In the genomic region with DNA sequence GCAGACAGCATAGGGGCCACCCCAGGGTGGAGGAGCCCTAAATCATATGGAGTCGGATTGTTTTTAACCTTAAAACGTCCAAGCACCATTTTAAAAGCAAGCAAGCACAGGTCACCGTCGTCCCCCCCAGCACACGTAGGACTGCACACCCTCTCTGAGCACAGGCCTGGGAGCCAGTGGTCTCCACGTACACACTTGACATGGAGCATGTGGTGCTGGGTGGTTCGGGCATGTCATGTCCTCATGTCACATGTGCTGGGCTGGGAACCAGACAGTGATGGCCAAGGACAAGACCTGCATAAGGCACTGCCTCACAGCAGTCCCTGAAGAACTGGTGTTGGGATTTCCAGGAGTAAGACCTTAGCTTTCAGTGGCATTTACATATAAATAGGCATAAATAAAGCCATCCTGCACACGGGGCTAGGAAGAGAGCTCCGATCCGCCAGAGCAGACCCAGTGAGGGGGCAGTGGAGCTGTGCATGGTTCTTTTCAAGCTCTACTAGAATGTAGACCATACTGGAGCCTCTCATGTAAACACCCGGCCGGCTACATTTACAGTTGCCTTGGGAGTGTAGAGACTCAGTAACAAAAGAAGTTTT, we compare ENCODE assay signal across 27 mouse cellular contexts. TPM values are rescaled to one million over a fixed set of nuclear protein-coding genes. Genes with fewer than 3 reads are reported as not detected.
A peak's percentile ranks its signal among the peaks of the same experiment; 100 is the strongest.
DNase-seq lines count a peak whose midpoint lies in the region; ATAC-seq and TF ChIP-seq lines count a peak whose summit lies in the region.
"Had no signal": no experiment of that assay in that cellular context is flagged by ENCODE, and none has a peak within 500 bp of the region (broad histone marks: within the 10 kb centered on the region; RNA-seq: fewer than 3 reads in every experiment).

No protein-coding gene starts in this region.

- 0 out of 2 replicates have a peak overlapping the region, but pooled peaks have one; percentile 32 for H3K27ac ChIP-seq in heart, embryonic 12.5 days (ENCODE audit: poor library complexity, severe bottlenecking)
- no peak overlapping the region for H3K27ac ChIP-seq in heart, embryonic 10.5 days
- no peak overlapping the region for H3K27ac ChIP-seq in intestine, embryonic 16.5 days (ENCODE audit: low read length)
- H3K27ac ChIP-seq in intestine, embryonic 15.5 days, result no peak overlapping the region
- H3K27ac ChIP-seq in ES-Bruce4 (ENCODE audit: insufficient read depth, low read length), result no peak overlapping the region
- H3K27ac ChIP-seq in intestine, postnatal 0 days (ENCODE audit: low read depth, low read length), result peak overlapping the region; percentile 41; the same call in 1 of the 2 replicates
- H3K27ac ChIP-seq: embryonic facial prominence, embryonic 12.5 days; liver, embryonic 15.5 days had no signal

- H3K9ac ChIP-seq in heart, embryonic 12.5 days, result no peak overlapping the region
- peak overlapping the region; percentile 10; the same call in 1 of the 2 replicates for H3K9ac ChIP-seq in intestine, embryonic 16.5 days (ENCODE audit: low read depth, low read length)
- H3K9ac ChIP-seq in intestine, embryonic 15.5 days, result no peak overlapping the region
- no peak overlapping the region for H3K9ac ChIP-seq in ES-Bruce4 (ENCODE audit: low read depth, poor library complexity, severe bottlenecking)
- no peak overlapping the region for H3K9ac ChIP-seq in intestine, postnatal 0 days (ENCODE audit: low read depth, low read length)
- H3K9ac ChIP-seq: embryonic facial prominence, embryonic 12.5 days; liver, embryonic 15.5 days; lung, embryonic 14.5 days had no signal

- 84% methylated on average over 12 of the region's 12 CpGs for WGBS in heart, embryonic 12.5 days
- 88% methylated on average over 12 of the region's 12 CpGs for WGBS in heart, embryonic 10.5 days
- WGBS in intestine, embryonic 16.5 days, result 75% methylated on average over 12 of the region's 12 CpGs
- WGBS in intestine, embryonic 15.5 days, result 68% methylated on average over 12 of the region's 12 CpGs
- WGBS in intestine, postnatal 0 days, result 72% methylated on average over 12 of the region's 12 CpGs

- peaks cover 51% of the 10 kb centered on the region for H3K4me1 ChIP-seq in heart, embryonic 12.5 days (replicated peaks)
- peaks cover 49% of the 10 kb centered on the region for H3K4me1 ChIP-seq in heart, embryonic 10.5 days
- H3K4me1 ChIP-seq in intestine, embryonic 16.5 days (ENCODE audit: control insufficient read depth, insufficient read depth, low read length), result peaks cover 31% of the 10 kb centered on the region
- H3K4me1 ChIP-seq in intestine, embryonic 15.5 days (replicated peaks), result peaks cover 38% of the 10 kb centered on the region; the same call in 1 of the 2 replicates
- H3K4me1 ChIP-seq in ES-Bruce4 (ENCODE audit: control insufficient read depth, insufficient read depth, low read length), result peaks cover 5% of the 10 kb centered on the region
- H3K4me1 ChIP-seq in intestine, postnatal 0 days (replicated peaks; ENCODE audit: control insufficient read depth, insufficient read depth, low read length), result no peaks in the 10 kb centered on the region; the same call in 1 of the 2 replicates

- no peaks in the 10 kb centered on the region for H3K9me3 ChIP-seq in heart, embryonic 12.5 days (replicated peaks)
- H3K9me3 ChIP-seq in heart, embryonic 10.5 days, result no peaks in the 10 kb centered on the region
- H3K9me3 ChIP-seq in intestine, embryonic 16.5 days (ENCODE audit: control insufficient read depth, low read length), result no peaks in the 10 kb centered on the region
- H3K9me3 ChIP-seq in intestine, embryonic 15.5 days, result no peaks in the 10 kb centered on the region
- H3K9me3 ChIP-seq in ES-Bruce4 (replicated peaks; ENCODE audit: control insufficient read depth, insufficient read depth, low read length, poor library complexity, severe bottlenecking), result no peaks in the 10 kb centered on the region
- H3K9me3 ChIP-seq in intestine, postnatal 0 days (ENCODE audit: control insufficient read depth), result no peaks in the 10 kb centered on the region
- H3K9me3 ChIP-seq: embryonic facial prominence, embryonic 12.5 days; liver, embryonic 15.5 days had no signal

- no peak for ATAC-seq in heart, embryonic 12.5 days (ENCODE audit: insufficient number of reproducible peaks, low FRiP score)
- ATAC-seq in intestine, embryonic 16.5 days, result no peak
- no peak for ATAC-seq in intestine, embryonic 15.5 days
- no peak for ATAC-seq in intestine, postnatal 0 days
- ATAC-seq in monocyte, adult 5-6 weeks (replicated peaks; ENCODE audit: insufficient number of reproducible peaks, low FRiP score, low TSS enrichment, poor library complexity, severe bottlenecking), result no peak
- ATAC-seq: forebrain, embryonic 14.5 days had no signal

- H3K4me2 ChIP-seq in heart, embryonic 12.5 days, result no peak overlapping the region
- no peak overlapping the region for H3K4me2 ChIP-seq in intestine, embryonic 16.5 days (ENCODE audit: low read depth, low read length)
- H3K4me2 ChIP-seq in intestine, embryonic 15.5 days (replicated peaks), result no peak overlapping the region
- H3K4me2 ChIP-seq in intestine, postnatal 0 days (replicated peaks; ENCODE audit: low read depth), result no peak overlapping the region
- H3K4me2 ChIP-seq: embryonic facial prominence, embryonic 12.5 days; liver, embryonic 15.5 days; lung, embryonic 14.5 days had no signal

- TF ChIP-seq POLR2A in ES-Bruce4 (IDR thresholded peaks at IDR 0.05; ENCODE audit: insufficient read depth, low read length), result no peak

- peak; percentile 49; the same call in 1 of the 2 replicates for TF ChIP-seq EP300 in ES-Bruce4 (IDR thresholded peaks at IDR 0.05; ENCODE audit: insufficient read depth, low read depth, low read length)

- no peak for DNase-seq in heart, embryonic 10.5 days (ENCODE audit: low spot score)
- DNase-seq: cerebellum, adult 11-12 months; embryo, embryonic 11 days; gastrocnemius, postnatal 25 days; heart, adult 18-20 months; kidney, adult 2 months; kidney, postnatal 14 days; layer of hippocampus, adult 9-11 months; liver; lung, embryonic 14.5 days; lung, postnatal 14 days; midbrain, embryonic 14.5 days; right cerebral cortex, adult 18-20 months; thymus, postnatal 4 days had no signal

- H3K4me3 ChIP-seq in heart, embryonic 12.5 days, result no peak overlapping the region
- H3K4me3 ChIP-seq in heart, embryonic 10.5 days, result no peak overlapping the region
- no peak overlapping the region for H3K4me3 ChIP-seq in intestine, embryonic 16.5 days (ENCODE audit: low read length)
- H3K4me3 ChIP-seq in intestine, embryonic 15.5 days (replicated peaks), result no peak overlapping the region
- no peak overlapping the region for H3K4me3 ChIP-seq in ES-Bruce4 (ENCODE audit: low read depth, low read length)
- no peak overlapping the region for H3K4me3 ChIP-seq in intestine, postnatal 0 days (ENCODE audit: low read depth, low read length)
- H3K4me3 ChIP-seq: embryonic facial prominence, embryonic 12.5 days; liver, embryonic 15.5 days had no signal

- peaks cover 74% of the 10 kb centered on the region for H3K36me3 ChIP-seq in heart, embryonic 12.5 days
- peaks cover 85% of the 10 kb centered on the region for H3K36me3 ChIP-seq in heart, embryonic 10.5 days
- peaks cover 10% of the 10 kb centered on the region for H3K36me3 ChIP-seq in intestine, embryonic 16.5 days (ENCODE audit: control insufficient read depth, insufficient read depth, low read length)
- H3K36me3 ChIP-seq in intestine, embryonic 15.5 days, result peaks cover 39% of the 10 kb centered on the region
- H3K36me3 ChIP-seq in ES-Bruce4 (ENCODE audit: control insufficient read depth, insufficient read depth, low read length, poor library complexity, severe bottlenecking), result peaks cover 39% of the 10 kb centered on the region
- H3K36me3 ChIP-seq in intestine, postnatal 0 days (ENCODE audit: control insufficient read depth, insufficient read depth), result peaks cover 41% of the 10 kb centered on the region

- no peak for TF ChIP-seq CTCF in ES-Bruce4 (IDR thresholded peaks at IDR 0.05; ENCODE audit: low read depth, low read length)
- TF ChIP-seq CTCF in intestine, postnatal 0 days (IDR thresholded peaks at IDR 0.05; ENCODE audit: low read depth), result no peak

- H3K27me3 ChIP-seq in heart, embryonic 12.5 days (replicated peaks), result no peaks in the 10 kb centered on the region
- no peaks in the 10 kb centered on the region for H3K27me3 ChIP-seq in heart, embryonic 10.5 days (ENCODE audit: insufficient read depth, poor library complexity, severe bottlenecking)
- no peaks in the 10 kb centered on the region for H3K27me3 ChIP-seq in intestine, embryonic 16.5 days (replicated peaks; ENCODE audit: control insufficient read depth, insufficient read depth, low read length)
- H3K27me3 ChIP-seq in intestine, embryonic 15.5 days (replicated peaks), result no peaks in the 10 kb centered on the region
- no peaks in the 10 kb centered on the region for H3K27me3 ChIP-seq in ES-Bruce4 (ENCODE audit: control insufficient read depth, insufficient read depth, low read length, poor library complexity, severe bottlenecking)
- no peaks in the 10 kb centered on the region for H3K27me3 ChIP-seq in intestine, postnatal 0 days (replicated peaks; ENCODE audit: control insufficient read depth, insufficient read depth, low read length)
- H3K27me3 ChIP-seq: embryonic facial prominence, embryonic 12.5 days; liver, embryonic 15.5 days had no signal

RNA-seq across cellular contexts. Expression of a gene that starts 8.7 kb away (rescaled TPM):
- 47.2 and 49.2 TPM in 2 replicates for polyA plus RNA-seq in heart, embryonic 12.5 days (2016; fragmentation: Nextera tagmentation; extraction: Ambion mirVana)
- 66.5 and 98.2 TPM in 2 replicates for polyA plus RNA-seq in heart, embryonic 10.5 days (2016; fragmentation: Nextera tagmentation; extraction: Ambion mirVana)
- 69.2 and 79.6 TPM in 2 replicates for polyA plus RNA-seq in intestine, embryonic 16.5 days (2015; fragmentation: Nextera tagmentation; extraction: Ambion mirVana)
- polyA plus RNA-seq in intestine, embryonic 15.5 days (2015; fragmentation: Nextera tagmentation; extraction: Ambion mirVana), result 87.6 and 88.0 TPM in 2 replicates
- polyA plus RNA-seq in ES-Bruce4 (2011; ENCODE audit: insufficient read depth, insufficient read length, low read depth, missing spikeins), result 58.9 and 59.1 TPM in 2 replicates
- 22.6 and 24.1 TPM in 2 replicates for polyA plus RNA-seq in intestine, postnatal 0 days (2015; fragmentation: Nextera tagmentation; extraction: Ambion mirVana)
- 15.5 to 32.2 TPM (median 18.8 TPM) in 3 replicates for total RNA-seq in monocyte, adult 5-6 weeks (2017)

RNA-seq across cellular contexts. Expression of a gene that starts 11.8 kb away (rescaled TPM):
- 9.5 and 9.6 TPM in 2 replicates for polyA plus RNA-seq in heart, embryonic 12.5 days (2016; fragmentation: Nextera tagmentation; extraction: Ambion mirVana)
- 13.0 and 14.9 TPM in 2 replicates for polyA plus RNA-seq in heart, embryonic 10.5 days (2016; fragmentation: Nextera tagmentation; extraction: Ambion mirVana)
- polyA plus RNA-seq in intestine, embryonic 16.5 days (2015; fragmentation: Nextera tagmentation; extraction: Ambion mirVana), result 3.4 and 4.1 TPM in 2 replicates
- 3.7 and 4.6 TPM in 2 replicates for polyA plus RNA-seq in intestine, embryonic 15.5 days (2015; fragmentation: Nextera tagmentation; extraction: Ambion mirVana)
- polyA plus RNA-seq in ES-Bruce4 (2011; ENCODE audit: insufficient read depth, insufficient read length, low read depth, missing spikeins), result 4.9 and 7.6 TPM in 2 replicates
- 3.6 TPM in 2 replicates for polyA plus RNA-seq in intestine, postnatal 0 days (2015; fragmentation: Nextera tagmentation; extraction: Ambion mirVana)
- 0.96 TPM in 1 of 3 replicates, not detected in the others for total RNA-seq in monocyte, adult 5-6 weeks (2017)

RNA-seq across cellular contexts. Expression of a gene that starts 18.0 kb away (rescaled TPM):
- polyA plus RNA-seq in heart, embryonic 12.5 days (2016; fragmentation: Nextera tagmentation; extraction: Ambion mirVana), result 1.3 and 1.4 TPM in 2 replicates
- 0.53 and 0.71 TPM in 2 replicates for polyA plus RNA-seq in heart, embryonic 10.5 days (2016; fragmentation: Nextera tagmentation; extraction: Ambion mirVana)
- polyA plus RNA-seq in intestine, embryonic 16.5 days (2015; fragmentation: Nextera tagmentation; extraction: Ambion mirVana), result 2.3 and 2.8 TPM in 2 replicates
- polyA plus RNA-seq in intestine, embryonic 15.5 days (2015; fragmentation: Nextera tagmentation; extraction: Ambion mirVana), result 2.3 and 3.0 TPM in 2 replicates
- polyA plus RNA-seq in ES-Bruce4 (2011; ENCODE audit: insufficient read depth, insufficient read length, low read depth, missing spikeins), result 25.8 and 28.6 TPM in 2 replicates
- 1.6 TPM in 2 replicates for polyA plus RNA-seq in intestine, postnatal 0 days (2015; fragmentation: Nextera tagmentation; extraction: Ambion mirVana)
- total RNA-seq in monocyte, adult 5-6 weeks (2017), result 0.67 to 1.2 TPM in 2 of 3 replicates, not detected in the other
- total RNA-seq: neutrophil, adult 5-6 weeks had no signal

RNA-seq across cellular contexts. Expression of a gene that starts 47.5 kb away (rescaled TPM):
- polyA plus RNA-seq in heart, embryonic 12.5 days (2016; fragmentation: Nextera tagmentation; extraction: Ambion mirVana), result not detected in 2 replicates
- polyA plus RNA-seq in heart, embryonic 10.5 days (2016; fragmentation: Nextera tagmentation; extraction: Ambion mirVana), result 0.11 TPM in 1 of 2 replicates, not detected in the other
- polyA plus RNA-seq in intestine, embryonic 16.5 days (2015; fragmentation: Nextera tagmentation; extraction: Ambion mirVana), result 0.40 and 0.48 TPM in 2 replicates
- 0.24 and 0.40 TPM in 2 replicates for polyA plus RNA-seq in intestine, embryonic 15.5 days (2015; fragmentation: Nextera tagmentation; extraction: Ambion mirVana)
- 0.64 and 0.93 TPM in 2 replicates for polyA plus RNA-seq in ES-Bruce4 (2011; ENCODE audit: insufficient read depth, insufficient read length, low read depth, missing spikeins)
- polyA plus RNA-seq in intestine, postnatal 0 days (2015; fragmentation: Nextera tagmentation; extraction: Ambion mirVana), result 0.25 and 0.30 TPM in 2 replicates
- total RNA-seq in monocyte, adult 5-6 weeks (2017), result 61.4 to 99.5 TPM (median 74.8 TPM) in 3 replicates
- total RNA-seq: left cerebral cortex, postnatal 14 days had no signal
- polyA plus RNA-seq: forebrain, embryonic 14.5 days; limb, embryonic 11.5 days; neural tube, embryonic 11.5 days had no signal

Comparison
In these comparisons a context has a peak if more than half of its experiments do, and no peak if none do; other contexts are left out.
1. H3K27ac ChIP-seq: peak in heart, embryonic 12.5 days (single experiment) and intestine, postnatal 0 days (single experiment); none in heart, embryonic 10.5 days (single experiment), intestine, embryonic 16.5 days (single experiment), intestine, embryonic 15.5 days (single experiment) and ES-Bruce4 (single experiment).